Mouse (Mus musculus): ENCODE data around the gene Pramel6. TPM values are rescaled to one million over a fixed set of nuclear protein-coding genes. Genes with fewer than 3 reads are reported as not detected.

Gene Pramel6
- polyA plus RNA-seq, 1 experiment from 2014 or later, result not detected

GRCm38 (mm10) chr2:87531496-87531895, 25.1 kb downstream of the Pramel6 start, which contains the start of gene Olfr153:
Gene Olfr153 (plus strand): TSS chr2:87531796.
- Histone ChIP-seq H3K4me2 (no peak within 1 kb of the TSS), H3K27ac (ENCODE audit: poor library complexity, severe bottlenecking) (no peak within 1 kb of the TSS), H3K9me3 (replicated peaks) (no peaks in the 10 kb centered on the region), H3K27me3 (replicated peaks) (no peaks in the 10 kb centered on the region), H3K4me3 (no peak within 1 kb of the TSS), H3K4me1 (replicated peaks) (no peaks in the 10 kb centered on the region), H3K36me3 (no peaks in the 10 kb centered on the region), H3K9ac (no peak within 1 kb of the TSS)
- ATAC-seq (ENCODE audit: insufficient number of reproducible peaks, low FRiP score), result no peak

- Histone ChIP-seq H3K9ac (no peak overlapping the region), H3K36me3 (no peaks in the 10 kb centered on the region), H3K4me1 (replicated peaks) (no peaks in the 10 kb centered on the region), H3K4me2 (no peak overlapping the region), H3K27ac (ENCODE audit: poor library complexity, severe bottlenecking) (no peak overlapping the region), H3K9me3 (replicated peaks) (no peaks in the 10 kb centered on the region), H3K4me3 (no peak overlapping the region), H3K27me3 (replicated peaks) (no peaks in the 10 kb centered on the region)
- no peak for ATAC-seq (ENCODE audit: insufficient number of reproducible peaks, low FRiP score)
- 58% methylated on average over 2 of the region's 2 CpGs for WGBS
Observed at GRCm38 (mm10) chr2:87534826-87535225, 28.5 kb downstream of the Pramel6 start.

GRCm38 (mm10) chr2:87545442-87545841, 39.1 kb downstream of the Pramel6 start, which contains the start of gene Olfr1128:
Gene Olfr1128 (minus strand): TSS chr2:87545542.
- WGBS, result 78% methylated on average over 1 of the region's 1 CpGs
- H3K4me1 ChIP-seq (replicated peaks), result no peaks in the 10 kb centered on the region
- no peaks in the 10 kb centered on the region for H3K9me3 ChIP-seq (replicated peaks)
- H3K9ac ChIP-seq, result no peak within 1 kb of the TSS
- H3K36me3 ChIP-seq, result no peaks in the 10 kb centered on the region
- H3K27ac ChIP-seq (ENCODE audit: poor library complexity, severe bottlenecking), result no peak within 1 kb of the TSS
- H3K4me3 ChIP-seq, result no peak within 1 kb of the TSS
- H3K27me3 ChIP-seq (replicated peaks), result no peaks in the 10 kb centered on the region
- no peak within 1 kb of the TSS for H3K4me2 ChIP-seq
- ATAC-seq (ENCODE audit: insufficient number of reproducible peaks, low FRiP score), result no peak

Other genes starting within 250 kb of the Pramel6 start
- gene Olfr1116, start 239.0 kb upstream of the Pramel6 start, polyA plus RNA-seq (2016; fragmentation: Nextera tagmentation; extraction: Ambion mirVana), result not detected in 2 replicates
- gene Olfr1118, start 199.0 kb upstream of the Pramel6 start, polyA plus RNA-seq (2016; fragmentation: Nextera tagmentation; extraction: Ambion mirVana), result not detected in 2 replicates
- gene Olfr1120, start 151.8 kb upstream of the Pramel6 start, polyA plus RNA-seq (2016; fragmentation: Nextera tagmentation; extraction: Ambion mirVana), result not detected in 2 replicates
- gene Olfr1121, start 136.7 kb upstream of the Pramel6 start, polyA plus RNA-seq (2016; fragmentation: Nextera tagmentation; extraction: Ambion mirVana), result not detected in 2 replicates
- gene Olfr1122, start 120.7 kb upstream of the Pramel6 start, polyA plus RNA-seq (2016; fragmentation: Nextera tagmentation; extraction: Ambion mirVana), result not detected in 2 replicates
- not detected in 2 replicates for gene Olfr1123, start 89.9 kb upstream of the Pramel6 start, polyA plus RNA-seq (2016; fragmentation: Nextera tagmentation; extraction: Ambion mirVana)
- not detected in 2 replicates for gene Olfr1124, start 76.3 kb upstream of the Pramel6 start, polyA plus RNA-seq (2016; fragmentation: Nextera tagmentation; extraction: Ambion mirVana)
- gene Olfr1126, start 52.6 kb upstream of the Pramel6 start, polyA plus RNA-seq (2016; fragmentation: Nextera tagmentation; extraction: Ambion mirVana), result not detected in 2 replicates
- not detected in 2 replicates for gene Pramel7, start 9.5 kb upstream of the Pramel6 start, polyA plus RNA-seq (2016; fragmentation: Nextera tagmentation; extraction: Ambion mirVana)
- not detected in 2 replicates for gene Olfr153, start 25.2 kb downstream of the Pramel6 start, polyA plus RNA-seq (2016; fragmentation: Nextera tagmentation; extraction: Ambion mirVana)
- gene Olfr1128, start 39.0 kb downstream of the Pramel6 start, polyA plus RNA-seq (2016; fragmentation: Nextera tagmentation; extraction: Ambion mirVana), result not detected in 2 replicates
- gene Olfr1129, start 67.3 kb downstream of the Pramel6 start, polyA plus RNA-seq (2016; fragmentation: Nextera tagmentation; extraction: Ambion mirVana), result not detected in 2 replicates
- not detected in 2 replicates for gene Olfr1130, start 99.6 kb downstream of the Pramel6 start, polyA plus RNA-seq (2016; fragmentation: Nextera tagmentation; extraction: Ambion mirVana)
- not detected in 2 replicates for gene Olfr1131, start 120.5 kb downstream of the Pramel6 start, polyA plus RNA-seq (2016; fragmentation: Nextera tagmentation; extraction: Ambion mirVana)
- gene Olfr1132, start 131.0 kb downstream of the Pramel6 start, polyA plus RNA-seq (2016; fragmentation: Nextera tagmentation; extraction: Ambion mirVana), result not detected in 2 replicates
- gene Olfr1133, start 140.8 kb downstream of the Pramel6 start, polyA plus RNA-seq (2016; fragmentation: Nextera tagmentation; extraction: Ambion mirVana), result not detected in 2 replicates
- not detected in 2 replicates for gene Olfr1134, start 151.9 kb downstream of the Pramel6 start, polyA plus RNA-seq (2016; fragmentation: Nextera tagmentation; extraction: Ambion mirVana)
- not detected in 2 replicates for gene Olfr1135, start 167.1 kb downstream of the Pramel6 start, polyA plus RNA-seq (2016; fragmentation: Nextera tagmentation; extraction: Ambion mirVana)
- not detected in 2 replicates for gene Olfr1136, start 187.4 kb downstream of the Pramel6 start, polyA plus RNA-seq (2016; fragmentation: Nextera tagmentation; extraction: Ambion mirVana)
- not detected in 2 replicates for gene Olfr1137, start 206.6 kb downstream of the Pramel6 start, polyA plus RNA-seq (2016; fragmentation: Nextera tagmentation; extraction: Ambion mirVana)
- not detected in 2 replicates for gene Olfr1138, start 233.4 kb downstream of the Pramel6 start, polyA plus RNA-seq (2016; fragmentation: Nextera tagmentation; extraction: Ambion mirVana)
- gene Olfr1140, start 237.2 kb downstream of the Pramel6 start, polyA plus RNA-seq (2016; fragmentation: Nextera tagmentation; extraction: Ambion mirVana), result not detected in 2 replicates
- gene Olfr1141, start 247.4 kb downstream of the Pramel6 start, polyA plus RNA-seq (2016; fragmentation: Nextera tagmentation; extraction: Ambion mirVana), result not detected in 2 replicates

Data from heart, embryonic 12.5 days (tissue).